Mouse (Mus musculus) intestine, embryonic 16.5 days (tissue): Measurements from ENCODE around the gene Mpdz. TPM values are rescaled to one million over a fixed set of nuclear protein-coding genes. Genes with fewer than 3 reads are reported as not detected.

Source experiments
- ATAC-seq: fragments of 200-750 bp; cut with Nextera tagmentation; 2 replicates; pipeline ENCODE4 v1.8.0; 2017; ENCODE audit warnings: moderate TSS enrichment, moderate library complexity
- H3K27ac ChIP-seq: fragments of 300-500 bp; sonication (generic); 2 replicates; pipeline ENCODE4 v1.5.1; 2014; ENCODE audit warnings: mild to moderate bottlenecking, low read length
- H3K27me3 ChIP-seq: fragments of 300-500 bp; sonication (generic); replicated peaks from 2 replicates; pipeline ENCODE4 v1.6.1; 2014; ENCODE audit warnings: low read length, control low read depth, mixed read lengths; ENCODE audit not compliant: control insufficient read depth, insufficient read depth
- H3K36me3 ChIP-seq: fragments of 300-500 bp; sonication (generic); 2 replicates; pipeline ENCODE4 v1.6.1; 2014; ENCODE audit warnings: low read length, control low read depth; ENCODE audit not compliant: control insufficient read depth, insufficient read depth
- H3K4me1 ChIP-seq: fragments of 300-500 bp; sonication (generic); 2 replicates; pipeline ENCODE4 v1.6.1; 2014; ENCODE audit warnings: low read length, control low read depth, mixed read lengths; ENCODE audit not compliant: control insufficient read depth, insufficient read depth
- H3K4me2 ChIP-seq: fragments of 300-500 bp; sonication (generic); 2 replicates; pipeline ENCODE4 v1.6.1; 2014; ENCODE audit warnings: low read depth, low read length, control low read depth
- H3K4me3 ChIP-seq: fragments of 300-500 bp; sonication (generic); 2 replicates; pipeline ENCODE4 v1.5.1; 2014; ENCODE audit warnings: mild to moderate bottlenecking, low read length
- H3K9ac ChIP-seq: fragments of 300-500 bp; sonication (generic); 2 replicates; pipeline ENCODE4 v1.6.1; 2014; ENCODE audit warnings: low read depth, low read length
- H3K9me3 ChIP-seq: fragments of 300-500 bp; sonication (generic); 2 replicates; pipeline ENCODE4 v1.6.1; 2016; ENCODE audit warnings: low read length, control low read depth; ENCODE audit not compliant: control insufficient read depth
- WGBS: fragments of 180-500 bp; shearing (Covaris S2); extraction: QIAGEN DNeasy Blood & Tissue Kit; methylation state at CpG from one replicate; pipeline ENCODE4 v1.1.7; 2014; 5-methylcytosine and 5-hydroxymethylcytosine counted together
- polyA plus RNA-seq: library from polyadenylated mRNA; unstranded; fragments of >200 nt; fragmentation: Nextera tagmentation; extraction: Ambion mirVana; gene quantifications from 2 replicates; pipeline ENCODE4 v1.2.1, GENCODE M21; 2015

Gene Mpdz
- 13.7 and 13.9 TPM in 2 replicates for polyA plus RNA-seq

DNA sequence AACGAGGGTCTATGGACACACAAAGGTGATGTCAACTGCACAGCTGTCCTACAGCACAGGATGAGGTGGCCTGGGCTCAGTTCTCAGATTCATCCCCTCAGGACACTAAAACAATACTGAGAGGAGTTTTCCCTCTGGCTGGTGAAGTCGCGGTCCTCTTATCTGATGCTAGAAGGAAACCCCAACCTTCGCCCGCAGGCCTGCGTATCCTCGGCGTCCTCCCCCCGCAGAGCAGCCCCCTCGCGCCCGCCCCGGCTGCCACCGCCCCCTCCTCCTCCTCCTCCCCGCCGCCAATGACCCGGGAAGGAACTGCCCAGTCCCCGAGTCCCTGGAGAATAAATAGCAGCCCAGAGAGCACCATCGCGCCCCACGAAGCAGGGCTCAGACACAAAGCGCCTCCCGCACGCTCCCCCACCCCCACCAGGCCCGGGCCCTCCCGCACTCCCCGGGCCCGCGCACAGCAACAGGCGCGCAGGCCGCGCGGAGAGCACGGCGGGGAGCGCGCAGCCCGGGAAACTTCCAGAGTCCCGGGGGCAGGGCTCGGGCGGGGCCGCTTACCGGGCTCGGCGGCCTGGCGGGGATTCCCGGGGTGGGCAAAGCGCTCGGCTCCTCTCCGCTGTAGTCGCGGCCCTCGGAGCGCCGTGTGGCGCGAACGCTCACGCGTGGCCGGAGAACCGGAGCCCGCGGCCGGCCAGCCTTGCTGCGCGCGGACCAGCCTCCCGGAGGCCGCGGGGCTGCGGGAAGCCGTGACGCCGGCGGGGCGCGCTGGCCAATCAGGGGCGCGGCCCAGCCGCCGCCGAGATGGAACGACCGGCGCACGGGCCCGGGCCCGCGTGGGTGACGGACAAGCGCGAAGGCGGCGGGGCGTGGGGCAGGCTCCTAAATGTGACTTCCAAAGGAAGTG, at the start of gene Mpdz:
Gene Mpdz, minus strand, starts transcription at position 738 of the 904 bp plus-strand sequence.
- H3K27ac ChIP-seq = peak within 1 kb of the TSS; percentile 87
- H3K36me3 ChIP-seq = no peaks in the 10 kb centered on the region
- peak within 1 kb of the TSS; percentile 86 for H3K4me2 ChIP-seq
- ATAC-seq = peak; percentile 97
- H3K9ac ChIP-seq = peak within 1 kb of the TSS; percentile 94
- H3K4me3 ChIP-seq = peak within 1 kb of the TSS; percentile 80
- no peaks in the 10 kb centered on the region for H3K9me3 ChIP-seq
- WGBS = under 1% methylated on average over 79 of the region's 97 CpGs
- peaks cover 3% of the 10 kb centered on the region; the same call in 1 of the 2 replicates for H3K4me1 ChIP-seq
- H3K27me3 ChIP-seq = no peaks in the 10 kb centered on the region

DNA sequence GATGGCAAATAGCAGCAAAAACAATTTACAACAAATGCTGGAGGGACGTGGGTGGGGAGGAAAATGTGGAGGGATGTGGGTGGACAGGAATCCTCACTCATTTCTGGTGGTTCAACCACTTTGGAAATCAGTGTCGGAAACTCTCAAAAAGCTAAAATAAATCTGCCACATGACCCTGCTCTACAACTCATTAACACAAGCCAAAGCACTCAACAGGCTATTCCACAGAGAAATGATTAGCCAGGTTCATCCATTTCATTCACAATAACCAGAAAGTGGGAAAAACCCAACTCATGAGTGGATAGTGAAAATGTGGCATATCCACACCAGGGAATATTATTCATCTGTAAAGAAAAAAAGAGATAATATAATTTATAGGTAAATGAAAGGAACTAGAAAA, 47.9 kb upstream of the Mpdz start:
- H3K9ac ChIP-seq = no peak overlapping the region
- no peaks in the 10 kb centered on the region for H3K27me3 ChIP-seq
- no peak overlapping the region for H3K4me3 ChIP-seq
- H3K4me1 ChIP-seq = no peaks in the 10 kb centered on the region
- H3K27ac ChIP-seq = no peak overlapping the region
- H3K36me3 ChIP-seq = no peaks in the 10 kb centered on the region
- WGBS = 90% methylated on average over 2 of the region's 2 CpGs
- H3K9me3 ChIP-seq = no peaks in the 10 kb centered on the region
- no peak overlapping the region for H3K4me2 ChIP-seq
- no peak for ATAC-seq

DNA sequence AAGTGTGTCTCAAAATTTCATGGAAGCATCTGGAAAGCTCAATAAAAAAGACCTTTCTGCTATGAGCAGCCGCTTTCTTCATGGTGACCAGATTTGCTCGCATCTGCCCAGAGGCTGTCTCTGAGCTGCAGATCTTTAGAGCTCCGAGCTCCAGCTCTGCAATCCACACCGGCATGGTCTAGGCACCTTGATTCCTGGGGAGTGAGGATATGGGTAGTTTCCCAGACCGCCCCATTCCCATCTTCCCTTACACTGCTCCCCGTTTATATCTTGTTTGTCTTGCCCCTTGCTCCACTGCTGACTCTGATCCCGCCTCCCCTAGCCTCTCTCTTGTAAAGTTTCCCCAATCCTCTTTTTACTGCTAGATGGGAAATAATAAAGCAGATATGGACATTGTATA, 42.0 kb upstream of the Mpdz start:
- 71% methylated on average over 7 of the region's 7 CpGs for WGBS
- no peaks in the 10 kb centered on the region for H3K4me1 ChIP-seq
- no peak overlapping the region for H3K4me3 ChIP-seq
- no peak overlapping the region for H3K4me2 ChIP-seq
- H3K27ac ChIP-seq = no peak overlapping the region
- H3K9me3 ChIP-seq = no peaks in the 10 kb centered on the region
- no peaks in the 10 kb centered on the region for H3K27me3 ChIP-seq
- no peak for ATAC-seq
- H3K36me3 ChIP-seq = no peaks in the 10 kb centered on the region
- H3K9ac ChIP-seq = no peak overlapping the region

DNA sequence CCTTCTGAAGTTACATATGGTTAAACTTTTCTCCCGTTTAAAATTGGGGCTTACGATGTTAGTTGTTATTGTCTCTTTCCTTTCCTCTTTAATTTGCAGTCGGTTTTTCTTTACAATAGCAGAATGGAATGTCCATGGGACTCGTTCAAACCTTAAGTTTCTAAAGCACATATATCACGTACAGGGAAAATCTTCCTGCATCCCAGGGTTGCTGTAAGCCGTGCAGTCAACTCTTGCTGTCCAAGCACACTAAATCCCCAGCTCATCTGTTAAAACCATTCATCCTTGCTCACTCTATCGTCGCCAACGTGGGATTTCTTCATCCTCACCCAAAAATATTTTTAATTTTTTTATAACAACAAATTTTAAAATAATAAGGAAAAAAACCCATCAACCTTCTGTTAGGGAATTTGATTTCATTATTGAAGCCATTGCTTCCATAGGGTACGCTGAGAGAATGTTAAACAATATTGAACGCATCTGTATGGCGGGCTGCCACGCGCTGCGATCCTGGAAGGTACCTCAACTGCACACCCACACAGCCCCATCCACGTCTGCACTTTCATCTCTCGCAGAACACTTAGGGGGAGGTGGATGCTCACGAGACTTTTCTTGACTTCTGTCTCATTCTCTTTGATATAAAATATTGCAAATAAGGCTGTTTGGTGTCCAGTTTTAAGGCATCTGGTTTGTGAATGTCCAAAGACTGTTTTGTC, 41.4 kb upstream of the Mpdz start:
- ATAC-seq = no peak
- H3K9me3 ChIP-seq = no peaks in the 10 kb centered on the region
- 66% methylated on average over 18 of the region's 18 CpGs for WGBS

DNA sequence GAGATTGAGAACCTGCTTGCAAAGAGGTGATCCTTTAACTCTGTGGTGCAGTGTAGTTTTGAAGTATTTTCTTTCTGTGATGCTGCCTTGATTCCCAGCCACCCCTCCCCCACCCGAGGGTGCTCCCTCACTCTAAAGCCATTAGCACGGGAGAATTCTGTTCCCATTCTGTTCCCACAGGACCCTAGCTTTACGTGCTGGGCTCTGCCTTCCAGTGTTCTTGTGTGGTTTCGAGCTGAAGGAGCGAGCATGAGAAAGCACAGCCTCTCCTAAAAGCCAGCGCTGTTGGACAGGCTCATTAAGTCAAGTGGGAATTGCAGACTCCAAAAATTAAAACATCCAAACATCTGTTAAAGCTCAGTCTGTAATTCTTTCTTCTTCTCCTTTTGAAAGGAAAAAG, 40.5 kb upstream of the Mpdz start:
- no peak for ATAC-seq
- Histone ChIP-seq H3K4me1 (no peaks in the 10 kb centered on the region), H3K27ac (peak overlapping the region; percentile 57; the same call in 1 of the 2 replicates), H3K9ac (no peak overlapping the region), H3K27me3 (no peaks in the 10 kb centered on the region), H3K4me2 (no peak overlapping the region), H3K4me3 (no peak overlapping the region), H3K36me3 (no peaks in the 10 kb centered on the region), H3K9me3 (no peaks in the 10 kb centered on the region)
- 14% methylated on average over 6 of the region's 6 CpGs for WGBS

More for the DNA sequence above, 41.4 kb upstream of the Mpdz start:
- no peak overlapping the region for H3K27ac ChIP-seq
- no peaks in the 10 kb centered on the region for H3K4me1 ChIP-seq
- no peak overlapping the region for H3K4me3 ChIP-seq
- H3K36me3 ChIP-seq = no peaks in the 10 kb centered on the region
- H3K9ac ChIP-seq = no peak overlapping the region
- no peaks in the 10 kb centered on the region for H3K27me3 ChIP-seq
- H3K4me2 ChIP-seq = no peak overlapping the region

DNA sequence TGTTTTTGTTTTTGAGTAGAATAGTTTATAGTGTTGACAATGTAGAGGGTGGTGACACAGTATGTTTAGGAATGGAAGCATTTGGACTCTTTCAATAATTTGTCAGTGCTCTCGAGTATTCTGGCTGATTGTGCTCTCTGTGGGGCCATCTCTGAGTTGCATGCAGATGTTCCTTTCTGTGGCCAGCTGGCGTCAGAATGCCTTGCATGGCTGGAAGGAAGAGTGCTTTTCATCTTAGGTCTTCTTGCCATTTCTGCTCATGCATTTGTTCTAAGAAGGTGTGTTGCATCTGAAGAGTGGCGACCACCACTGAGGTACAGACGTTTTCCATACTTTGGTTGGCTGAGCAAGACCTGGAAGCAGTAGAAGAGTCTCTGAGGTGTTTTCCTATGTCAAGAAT, 24.2 kb upstream of the Mpdz start:
- no peak overlapping the region for H3K27ac ChIP-seq
- ATAC-seq = no peak
- H3K27me3 ChIP-seq = no peaks in the 10 kb centered on the region
- H3K4me2 ChIP-seq = no peak overlapping the region
- H3K4me3 ChIP-seq = no peak overlapping the region
- H3K9me3 ChIP-seq = no peaks in the 10 kb centered on the region
- 73% methylated on average over 4 of the region's 4 CpGs for WGBS
- H3K4me1 ChIP-seq = no peaks in the 10 kb centered on the region
- H3K36me3 ChIP-seq = no peaks in the 10 kb centered on the region
- H3K9ac ChIP-seq = no peak overlapping the region

DNA sequence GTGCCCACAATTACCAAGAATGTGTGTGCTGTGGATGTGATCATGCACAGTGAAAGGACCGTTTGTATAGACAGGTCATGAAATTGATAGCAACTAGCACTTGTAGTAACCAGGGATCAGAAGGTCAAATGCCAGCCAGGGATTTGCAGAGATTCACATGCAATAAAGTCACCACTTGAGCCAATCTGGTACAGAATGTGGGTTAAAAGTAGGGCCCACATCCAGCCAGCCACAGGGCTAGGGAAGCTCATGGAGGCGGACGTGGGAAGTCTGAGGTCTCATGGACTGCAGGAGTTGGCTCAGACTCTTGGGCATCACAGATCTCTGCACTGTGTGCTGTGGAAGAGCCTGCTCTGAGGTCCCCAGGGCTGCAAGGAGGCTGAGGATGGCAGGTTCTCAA, 22.6 kb upstream of the Mpdz start:
- no peaks in the 10 kb centered on the region for H3K4me1 ChIP-seq
- H3K9ac ChIP-seq = no peak overlapping the region
- no peaks in the 10 kb centered on the region for H3K27me3 ChIP-seq
- H3K9me3 ChIP-seq = no peaks in the 10 kb centered on the region
- no peak overlapping the region for H3K4me2 ChIP-seq
- no peak for ATAC-seq
- no peak overlapping the region for H3K4me3 ChIP-seq
- no peak overlapping the region for H3K27ac ChIP-seq
- no peaks in the 10 kb centered on the region for H3K36me3 ChIP-seq
- WGBS = 73% methylated on average over 3 of the region's 3 CpGs

DNA sequence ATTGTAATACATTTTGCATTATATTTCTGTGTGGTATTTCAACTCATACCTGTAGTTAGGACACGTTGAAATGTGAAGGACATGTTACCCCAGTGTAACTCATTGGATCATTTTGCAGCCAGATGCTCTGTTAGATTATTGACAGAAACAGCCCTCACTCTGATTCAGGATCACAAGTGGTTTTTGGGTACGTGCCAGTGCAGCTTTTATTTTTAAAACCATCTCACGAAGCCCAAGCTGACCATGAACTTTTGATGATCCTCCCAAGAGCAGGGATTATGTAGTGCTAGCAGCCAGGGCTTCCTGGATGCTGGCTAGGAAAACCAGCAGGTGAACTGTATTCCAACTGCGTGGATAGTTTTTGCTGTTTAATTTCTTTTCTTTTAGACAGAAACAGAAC, 19.6 kb upstream of the Mpdz start:
- no peak for ATAC-seq

DNA sequence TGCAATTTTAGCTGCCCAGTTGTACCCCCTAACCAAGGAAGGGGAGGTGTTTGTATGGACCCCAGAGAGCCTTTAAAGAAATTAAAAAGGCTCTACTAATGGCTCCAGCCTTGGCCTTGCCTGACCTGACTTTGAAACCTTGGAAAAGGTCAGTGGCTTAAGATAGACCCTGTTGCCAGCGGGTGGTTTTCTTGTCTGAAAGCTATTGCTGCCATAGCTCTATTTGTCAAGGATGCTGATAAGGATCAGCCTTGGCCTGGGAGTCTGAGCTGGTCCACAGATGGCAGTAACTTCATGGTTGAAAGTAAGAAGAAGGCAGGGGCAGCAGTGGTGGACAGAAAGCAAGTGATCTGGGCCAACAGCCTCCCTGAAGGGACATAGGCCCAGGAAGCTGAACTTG, 16.3 kb upstream of the Mpdz start:
- ATAC-seq = no peak
- H3K4me3 ChIP-seq = no peak overlapping the region
- no peak overlapping the region for H3K27ac ChIP-seq
- no peaks in the 10 kb centered on the region for H3K9me3 ChIP-seq
- 70% methylated on average over 1 of the region's 1 CpGs for whole genome bisulfite sequencing
- no peak overlapping the region for H3K4me2 ChIP-seq
- no peaks in the 10 kb centered on the region for H3K36me3 ChIP-seq
- no peaks in the 10 kb centered on the region for H3K27me3 ChIP-seq
- H3K4me1 ChIP-seq = no peaks in the 10 kb centered on the region
- H3K9ac ChIP-seq = no peak overlapping the region

More for the DNA sequence above, 19.6 kb upstream of the Mpdz start:
- Histone ChIP-seq H3K4me1 (no peaks in the 10 kb centered on the region), H3K4me3 (no peak overlapping the region), H3K36me3 (no peaks in the 10 kb centered on the region), H3K4me2 (no peak overlapping the region), H3K9ac (no peak overlapping the region), H3K9me3 (no peaks in the 10 kb centered on the region), H3K27ac (no peak overlapping the region), H3K27me3 (no peaks in the 10 kb centered on the region)
- WGBS = 59% methylated on average over 4 of the region's 4 CpGs
